Mouse (Mus musculus) erythroblast, embryonic 14.5 days (primary cell): ENCODE results near the gene Sec16b.

Experiments
- GATA1 ChIP-seq: IDR thresholded peaks from 2 replicates; pipeline ENCODE4 v1.6.1; 2012; ENCODE audit warnings: low read length, inconsistent platforms, mixed read lengths
- TAL1 ChIP-seq: IDR thresholded peaks from 3 replicates; pipeline ENCODE4 v1.6.1; 2012; ENCODE audit warnings: low read length, inconsistent platforms, mixed read lengths

GRCm38 (mm10) chr1:157567819-157568218 lies 61.3 kb downstream of the Sec16b start:
- no peak for TF ChIP-seq TAL1
- TF ChIP-seq GATA1: no peak
